Comparison of ENCODE assay signal across 8 mouse cellular contexts in genomic region chr16:55948963-55949362, GRCm38 (mm10). TPM values are rescaled to one million over a fixed set of nuclear protein-coding genes. Genes with fewer than 3 reads are reported as not detected.
DNase-seq lines count a peak whose midpoint lies in the region.

No protein-coding gene starts in this region.

- DNase-seq in heart, adult 11 months = peak; percentile 86
- no peak for DNase-seq in heart, postnatal 36 days
- peak; percentile 98 for DNase-seq in induced T-regulatory cell, adult 2 months (ENCODE audit: low read depth)
- DNase-seq in lung, postnatal 25 days (ENCODE audit: low spot score) = peak; percentile 72
- peak; percentile 81 to 94 for DNase-seq in thymus, adult 18-20 months
- no peak for DNase-seq in embryo, embryonic 10 days (ENCODE audit: low spot score)
- no peak for DNase-seq in urinary bladder, postnatal 4 days (ENCODE audit: low spot score in 2 of 2)
- DNase-seq in yolk sac, embryonic 10.5 days (ENCODE audit: low spot score) = no peak

- intact Hi-C loops in heart, postnatal 36 days (cut with DNase I) = no loop called here

RNA-seq across cellular contexts. Expression of gene Cep97, which starts 14.3 kb away (rescaled TPM):
- total RNA-seq in heart, postnatal 36 days (2021) = 1 to 10 TPM; 5.4 to 6.6 TPM

RNA-seq across cellular contexts. Expression of gene Rpl24, which starts 17.1 kb away (rescaled TPM):
- total RNA-seq in heart, postnatal 36 days (2021) = 100 to 1,000 TPM; 549 to 570 TPM

RNA-seq across cellular contexts. Expression of gene Zbtb11, which starts 24.7 kb away (rescaled TPM):
- 10 to 100 TPM; 10.5 to 11.2 TPM for total RNA-seq in heart, postnatal 36 days (2021)

RNA-seq across cellular contexts. Expression of gene Nxpe3, which starts 53.9 kb away (rescaled TPM):
- total RNA-seq in heart, postnatal 36 days (2021) = under 1 TPM; 0.38 to 0.72 TPM

Comparison
In these comparisons a context has a peak if more than half of its experiments do, and no peak if none do; other contexts are left out.
1. DNase-seq: peak in heart, adult 11 months (single experiment), induced T-regulatory cell, adult 2 months (single experiment), lung, postnatal 25 days (single experiment) and thymus, adult 18-20 months (2 of 2); none in heart, postnatal 36 days (0 of 2), embryo, embryonic 10 days (single experiment), urinary bladder, postnatal 4 days (0 of 2) and yolk sac, embryonic 10.5 days (single experiment).